Mouse (Mus musculus) kidney, embryonic 16.5 days (tissue): ENCODE results near the gene Lrrc3c. TPM values are rescaled to one million over a fixed set of nuclear protein-coding genes. Genes with fewer than 3 reads are reported as not detected.
"Not testable (repeated sequence)": the region's sequence is repeated elsewhere in the genome, so short reads cannot be mapped to it uniquely, and the experiment has no call there.

Source experiments
- ATAC-seq: fragments of 200-750 bp; cut with Nextera tagmentation; 2 replicates; pipeline ENCODE4 v1.8.0; 2017; ENCODE audit warnings: moderate TSS enrichment; ENCODE audit not compliant: low FRiP score, low TSS enrichment
- H3K27ac ChIP-seq: fragments of 300-500 bp; sonication (generic); 2 replicates; pipeline ENCODE4 v1.5.1; 2014; ENCODE audit warnings: low read length
- H3K27me3 ChIP-seq: fragments of 300-500 bp; sonication (generic); 2 replicates; pipeline ENCODE4 v1.6.1; 2014; ENCODE audit warnings: low read length, control low read depth, mixed read lengths; ENCODE audit not compliant: insufficient read depth
- H3K36me3 ChIP-seq: fragments of 300-500 bp; sonication (generic); 2 replicates; pipeline ENCODE4 v1.6.1; 2014; ENCODE audit warnings: low read length, control low read depth, mixed read lengths; ENCODE audit not compliant: insufficient read depth
- H3K4me1 ChIP-seq: fragments of 300-500 bp; sonication (generic); 2 replicates; pipeline ENCODE4 v1.6.1; 2014; ENCODE audit warnings: low read length, control low read depth, mixed read lengths; ENCODE audit not compliant: insufficient read depth
- H3K4me2 ChIP-seq: fragments of 300-500 bp; sonication (generic); replicated peaks from 2 replicates; pipeline ENCODE4 v1.6.1; 2014; ENCODE audit warnings: low read depth, low read length
- H3K4me3 ChIP-seq: fragments of 300-500 bp; sonication (generic); 2 replicates; pipeline ENCODE4 v1.5.1; 2014; ENCODE audit warnings: mild to moderate bottlenecking, low read length
- H3K9ac ChIP-seq: fragments of 300-500 bp; sonication (generic); replicated peaks from 2 replicates; pipeline ENCODE4 v1.6.1; 2014; ENCODE audit warnings: low read length
- H3K9me3 ChIP-seq: fragments of 300-500 bp; sonication (generic); 2 replicates; pipeline ENCODE4 v1.6.1; 2016; ENCODE audit warnings: low read length, control low read depth
- WGBS: fragments of 180-500 bp; shearing (Covaris S2); extraction: QIAGEN DNeasy Blood & Tissue Kit; methylation state at CpG from one replicate; pipeline ENCODE4 v1.1.7; 2014; 5-methylcytosine and 5-hydroxymethylcytosine counted together
- polyA plus RNA-seq: library from polyadenylated mRNA; unstranded; fragments of >200 nt; fragmentation: Nextera tagmentation; extraction: Ambion mirVana; gene quantifications from 2 replicates; pipeline ENCODE4 v1.2.1, GENCODE M21; 2015

The Lrrc3c gene
- polyA plus RNA-seq, 1 experiment from 2014 or later = not detected

- no peak overlapping the region for H3K27ac ChIP-seq
- no peak overlapping the region for H3K4me3 ChIP-seq
- peaks cover 6% of the 10 kb centered on the region; the same call in 1 of the 2 replicates for H3K4me1 ChIP-seq
- ATAC-seq = no peak
- H3K4me2 ChIP-seq = no peak overlapping the region
- no peaks in the 10 kb centered on the region for H3K9me3 ChIP-seq
- peaks cover 27% of the 10 kb centered on the region for H3K27me3 ChIP-seq
- WGBS = 86% methylated on average over 10 of the region's 10 CpGs
- no peaks in the 10 kb centered on the region for H3K36me3 ChIP-seq
- H3K9ac ChIP-seq = no peak overlapping the region
These were observed 2.6 kb upstream of the Lrrc3c start for GRCm38 (mm10) chr11:98595473-98595872.

DNA sequence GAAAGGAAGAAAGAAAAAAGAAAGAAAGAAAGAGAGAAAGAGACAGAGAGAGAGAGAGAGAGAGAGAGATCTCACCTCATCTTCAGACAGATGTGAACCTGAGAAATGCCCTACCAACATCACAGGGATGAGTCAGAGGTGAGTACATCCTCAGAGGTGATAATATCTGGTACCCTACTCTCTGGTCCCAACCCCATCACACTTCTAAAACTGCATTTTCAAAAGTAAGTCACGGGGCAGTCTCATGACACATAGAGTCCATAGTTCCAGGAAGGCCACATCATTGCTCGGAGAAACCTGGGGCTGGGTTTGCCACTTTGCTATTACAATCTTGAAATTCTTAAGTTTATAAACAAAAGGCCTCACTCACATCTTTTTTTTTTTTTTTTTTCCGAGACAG is 2.1 kb upstream of the Lrrc3c start:
- WGBS = 83% methylated on average over 3 of the region's 3 CpGs

GRCm38 (mm10) chr11:98597363-98597762 is 728 bp upstream of the Lrrc3c start:
- Histone ChIP-seq H3K27me3 (peaks cover 24% of the 10 kb centered on the region), H3K9me3 (no peaks in the 10 kb centered on the region), H3K27ac (no peak overlapping the region), H3K4me3 (no peak overlapping the region), H3K4me2 (no peak overlapping the region), H3K36me3 (no peaks in the 10 kb centered on the region), H3K9ac (no peak overlapping the region), H3K4me1 (peaks cover 6% of the 10 kb centered on the region; the same call in 1 of the 2 replicates)
- 42% methylated on average over 6 of the region's 6 CpGs for WGBS
- no peak; the same call in 1 of the 2 replicates for ATAC-seq

More for the DNA sequence above, 2.1 kb upstream of the Lrrc3c start:
- no peak for ATAC-seq
- H3K27ac ChIP-seq = no peak overlapping the region
- H3K4me1 ChIP-seq = peaks cover 6% of the 10 kb centered on the region; the same call in 1 of the 2 replicates
- no peak overlapping the region for H3K4me2 ChIP-seq
- no peak overlapping the region for H3K9ac ChIP-seq
- H3K27me3 ChIP-seq = peaks cover 27% of the 10 kb centered on the region
- H3K4me3 ChIP-seq = no peak overlapping the region
- H3K9me3 ChIP-seq = no peaks in the 10 kb centered on the region
- no peaks in the 10 kb centered on the region for H3K36me3 ChIP-seq

GRCm38 (mm10) chr11:98598851-98599290 is 780 bp downstream of the Lrrc3c start:
- H3K4me2 ChIP-seq = no peak overlapping the region

GRCm38 (mm10) chr11:98599291-98599690 is 1.2 kb downstream of the Lrrc3c start:
- H3K27me3 ChIP-seq = peaks cover 24% of the 10 kb centered on the region
- H3K9me3 ChIP-seq = no peaks in the 10 kb centered on the region
- H3K4me2 ChIP-seq = no peak overlapping the region

More at GRCm38 (mm10) chr11:98598851-98599290, 780 bp downstream of the Lrrc3c start:
- peaks cover 24% of the 10 kb centered on the region for H3K27me3 ChIP-seq
- no peak for ATAC-seq
- H3K4me1 ChIP-seq = peaks cover 6% of the 10 kb centered on the region; the same call in 1 of the 2 replicates
- no peak overlapping the region for H3K27ac ChIP-seq
- WGBS = 58% methylated on average over 18 of the region's 18 CpGs
- H3K36me3 ChIP-seq = no peaks in the 10 kb centered on the region
- no peak overlapping the region for H3K9ac ChIP-seq
- H3K4me3 ChIP-seq = no peak overlapping the region
- no peaks in the 10 kb centered on the region for H3K9me3 ChIP-seq

DNA sequence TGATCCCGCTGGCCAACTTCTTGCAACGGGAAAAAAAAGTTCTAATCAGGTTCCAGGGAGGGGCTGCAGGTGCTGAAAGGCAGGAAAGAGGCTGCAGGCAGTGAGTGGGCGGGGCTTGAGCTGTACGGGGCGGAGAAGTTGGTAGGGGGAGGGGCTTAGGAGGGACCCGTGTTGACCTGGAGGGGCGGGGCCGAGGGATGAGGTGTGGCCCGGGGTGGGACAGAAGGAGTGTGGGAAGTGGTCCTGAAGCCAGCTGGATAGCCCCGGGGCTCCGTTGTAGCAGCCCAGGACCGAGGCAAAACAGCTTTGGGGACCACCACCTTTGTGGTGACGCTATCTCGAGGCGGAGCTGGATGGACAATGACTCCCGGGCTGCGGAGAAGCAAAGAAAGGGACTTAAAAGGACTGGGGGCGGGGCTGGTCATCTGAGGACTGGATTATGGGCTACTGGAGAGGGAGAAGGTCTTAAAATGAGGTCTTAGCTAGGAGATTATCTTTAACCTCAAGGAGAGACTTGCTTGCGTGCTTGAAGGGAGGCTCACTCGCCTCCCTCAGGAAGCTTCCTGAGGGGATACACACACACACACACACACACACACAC is 4.1 kb downstream of the Lrrc3c start:
- Histone ChIP-seq H3K4me2 (peak overlapping the region; percentile 54), H3K4me3 (peak overlapping the region; percentile 37), H3K27ac (no peak overlapping the region), H3K27me3 (peaks cover 24% of the 10 kb centered on the region), H3K4me1 (peaks cover 6% of the 10 kb centered on the region; the same call in 1 of the 2 replicates), H3K9me3 (no peaks in the 10 kb centered on the region), H3K36me3 (no peaks in the 10 kb centered on the region), H3K9ac (peak overlapping the region; percentile 43)
- ATAC-seq = peak; percentile 37; the same call in 1 of the 2 replicates
- 2% methylated on average over 20 of the region's 20 CpGs for WGBS

More at GRCm38 (mm10) chr11:98599291-98599690, 1.2 kb downstream of the Lrrc3c start:
- no peak overlapping the region for H3K27ac ChIP-seq
- peaks cover 6% of the 10 kb centered on the region; the same call in 1 of the 2 replicates for H3K4me1 ChIP-seq
- no peaks in the 10 kb centered on the region for H3K36me3 ChIP-seq
- H3K9ac ChIP-seq = no peak overlapping the region
- ATAC-seq = no peak
- WGBS = 41% methylated on average over 18 of the region's 18 CpGs
- H3K4me3 ChIP-seq = no peak overlapping the region

DNA sequence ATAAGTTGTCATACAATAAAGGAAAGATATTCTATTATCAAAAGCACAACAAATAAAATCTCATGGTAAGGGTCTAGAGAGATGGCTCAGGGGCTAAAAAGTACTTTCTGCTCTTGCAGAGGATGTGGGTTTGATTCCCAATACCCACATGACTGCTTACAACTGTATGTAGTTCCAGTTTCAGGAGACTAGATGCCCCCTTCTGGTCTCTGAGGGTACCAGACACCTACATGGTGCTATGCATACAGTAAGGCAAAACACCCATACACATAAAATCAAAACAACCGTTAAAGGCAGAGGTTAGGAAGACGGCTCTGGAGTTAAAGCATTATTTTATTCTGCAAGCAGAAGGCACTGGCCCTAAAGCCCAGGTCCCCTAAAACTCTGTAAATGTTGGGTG is 5.9 kb downstream of the Lrrc3c start:
- 77% methylated on average over 2 of the region's 2 CpGs for WGBS
- no peak overlapping the region for H3K4me3 ChIP-seq
- ATAC-seq = no peak
- no peaks in the 10 kb centered on the region for H3K9me3 ChIP-seq
- H3K27me3 ChIP-seq = peaks cover 14% of the 10 kb centered on the region
- H3K27ac ChIP-seq = no peak overlapping the region
- no peak overlapping the region for H3K9ac ChIP-seq
- H3K4me2 ChIP-seq = no peak overlapping the region
- peaks cover 6% of the 10 kb centered on the region; the same call in 1 of the 2 replicates for H3K4me1 ChIP-seq
- H3K36me3 ChIP-seq = no peaks in the 10 kb centered on the region

GRCm38 (mm10) chr11:98604911-98605310 is 6.8 kb downstream of the Lrrc3c start:
- H3K4me1 ChIP-seq, H3K4me2 ChIP-seq, ATAC-seq, H3K9ac ChIP-seq, H3K4me3 ChIP-seq, H3K27me3 ChIP-seq, H3K36me3 ChIP-seq, H3K27ac ChIP-seq, H3K9me3 ChIP-seq: not testable (repeated sequence)
- 72% methylated on average over 6 of the region's 6 CpGs for WGBS

GRCm38 (mm10) chr11:98606763-98607162 is 8.7 kb downstream of the Lrrc3c start:
- WGBS = 3% methylated on average over 3 of the region's 3 CpGs

GRCm38 (mm10) chr11:98620791-98621190 is 22.7 kb downstream of the Lrrc3c start:
- no peaks in the 10 kb centered on the region for H3K4me1 ChIP-seq
- H3K27ac ChIP-seq = no peak overlapping the region
- no peak overlapping the region for H3K4me3 ChIP-seq
- ATAC-seq = no peak
- 92% methylated on average over 13 of the region's 13 CpGs for WGBS
- H3K36me3 ChIP-seq = no peaks in the 10 kb centered on the region
- H3K9ac ChIP-seq = no peak overlapping the region
- H3K27me3 ChIP-seq = no peaks in the 10 kb centered on the region
- H3K4me2 ChIP-seq = no peak overlapping the region
- peaks cover 6% of the 10 kb centered on the region for H3K9me3 ChIP-seq

More at GRCm38 (mm10) chr11:98606763-98607162, 8.7 kb downstream of the Lrrc3c start:
- ATAC-seq = 0 out of 2 replicates have a peak, but pooled peaks have one; percentile 9
- Histone ChIP-seq H3K27me3 (no peaks in the 10 kb centered on the region; the same call in 1 of the 2 replicates), H3K9ac (no peak overlapping the region), H3K36me3 (no peaks in the 10 kb centered on the region), H3K9me3 (no peaks in the 10 kb centered on the region), H3K4me3 (no peak overlapping the region), H3K4me1 (peaks cover 4% of the 10 kb centered on the region; the same call in 1 of the 2 replicates), H3K27ac (no peak overlapping the region), H3K4me2 (no peak overlapping the region)
